Mouse (Mus musculus): ENCODE data around the gene Atp8b4.

DNA sequence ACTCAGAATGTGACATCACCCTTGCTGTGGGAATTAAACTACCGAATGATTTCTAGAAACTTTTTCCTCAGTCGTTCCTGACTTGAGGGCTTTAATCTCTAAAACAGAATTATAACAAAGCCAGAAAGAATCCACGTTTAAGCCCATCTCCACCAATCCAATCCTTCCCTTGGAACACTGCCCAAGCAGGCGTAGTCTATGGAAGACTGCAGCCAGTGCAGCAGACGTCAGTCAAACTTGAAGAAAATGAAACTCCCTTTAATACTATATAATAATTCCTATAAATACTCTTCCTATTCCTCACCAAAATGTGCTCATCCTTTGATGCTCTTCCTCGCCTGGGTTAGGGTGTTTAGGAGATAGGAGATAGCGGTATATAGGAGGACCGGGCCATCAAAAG, 7.2 kb downstream of the Atp8b4 start:
- TF ChIP-seq CTCF (IDR thresholded peaks at IDR 0.05; ENCODE audit: low read depth), result no peak
- TF ChIP-seq EP300 (IDR thresholded peaks at IDR 0.05; ENCODE audit: low read depth), result no peak

Measured in liver, postnatal 0 days (tissue).